Mouse (Mus musculus) gastrocnemius, postnatal 25 days (tissue): ENCODE data around the gene Cnot2. TPM values are rescaled to one million over a fixed set of nuclear protein-coding genes. Genes with fewer than 3 reads are reported as not detected.

ENCODE experiments used
- DNase-seq: peaks from one replicate; pipeline ENCODE4 v3.0.0; 2022
- total RNA-seq, 2 experiments: library from RNA; stranded (reverse); gene quantifications; 1 replicate in 1 of 2; 2 replicates in 1 of 2; pipeline ENCODE4 v1.2.3; 2021

The Cnot2 gene
- total RNA-seq, 2 experiments from 2014 or later: 29.7 to 32.6 TPM

DNA sequence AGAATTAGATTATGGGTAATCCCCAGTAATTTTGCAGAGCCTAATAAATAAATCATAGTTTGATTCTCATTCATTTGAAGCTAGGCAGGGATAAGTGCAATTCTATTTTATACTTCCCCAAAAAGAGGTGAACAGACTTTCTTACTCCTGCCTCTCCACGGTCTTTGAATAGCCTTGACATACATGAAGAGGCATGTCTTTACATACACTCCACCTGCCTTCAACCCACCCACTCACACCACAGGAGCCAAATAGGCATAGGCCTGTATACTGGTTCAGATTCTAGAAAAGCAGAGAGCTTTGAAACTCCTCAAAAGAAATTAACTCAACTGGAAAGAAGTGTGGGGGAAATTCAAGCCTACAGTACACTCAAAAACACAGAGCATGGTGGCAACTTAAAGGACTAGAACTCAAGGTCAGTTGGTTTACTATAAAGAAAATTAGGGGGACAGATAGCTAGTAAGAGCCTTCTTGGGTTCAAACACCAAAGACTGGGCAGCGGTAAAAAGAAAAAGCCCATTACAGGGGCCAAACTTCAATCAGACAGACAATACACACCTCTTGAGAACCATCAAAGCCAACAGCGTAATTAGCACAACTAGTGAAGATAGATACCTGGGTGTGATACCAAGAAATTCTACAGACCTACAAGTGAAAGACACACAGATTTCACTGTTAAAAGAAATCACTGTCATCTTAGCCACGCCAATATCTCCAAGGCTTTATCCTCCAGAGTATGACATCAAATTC is 18.4 kb downstream of the Cnot2 start:
- no peak for DNase-seq

DNA sequence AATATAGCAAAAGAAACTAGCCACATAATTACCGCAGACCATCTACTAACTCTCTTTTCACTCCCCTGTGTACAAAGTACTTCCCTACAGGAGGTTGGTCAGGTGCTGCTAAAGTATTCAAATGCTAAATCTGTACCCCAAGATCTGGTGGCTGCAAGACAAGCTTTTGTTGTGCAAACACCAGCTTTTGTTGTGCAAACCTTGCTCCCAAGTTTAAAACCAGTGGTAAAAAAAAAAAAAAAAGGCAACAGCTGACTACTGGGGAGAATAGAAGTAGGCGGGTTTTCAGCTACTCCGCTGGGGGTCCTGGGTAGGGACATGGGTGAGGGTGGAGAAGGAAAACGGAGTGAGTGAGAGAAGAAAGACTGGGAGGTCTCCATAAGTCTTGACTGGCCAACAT is 19.1 kb downstream of the Cnot2 start:
- DNase-seq: no peak

DNA sequence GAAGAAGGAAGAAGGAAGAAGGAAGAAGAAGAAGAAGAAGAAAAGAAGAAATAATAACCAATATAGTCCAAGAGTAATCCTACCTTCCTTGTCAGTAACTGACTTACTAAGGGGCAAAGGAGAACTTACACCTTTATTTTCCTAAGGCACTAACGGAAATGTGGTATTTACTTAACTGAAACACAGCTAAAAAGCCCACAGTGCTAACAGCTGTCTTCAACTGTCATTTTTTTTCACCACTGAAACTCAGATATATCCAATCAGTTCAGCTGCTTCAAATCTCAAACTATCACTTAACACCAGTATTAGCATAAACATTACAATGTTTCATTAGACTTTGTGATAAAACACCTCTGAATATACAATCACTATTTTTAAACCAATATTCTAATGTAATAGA is 22.1 kb downstream of the Cnot2 start:
- DNase-seq: no peak

DNA sequence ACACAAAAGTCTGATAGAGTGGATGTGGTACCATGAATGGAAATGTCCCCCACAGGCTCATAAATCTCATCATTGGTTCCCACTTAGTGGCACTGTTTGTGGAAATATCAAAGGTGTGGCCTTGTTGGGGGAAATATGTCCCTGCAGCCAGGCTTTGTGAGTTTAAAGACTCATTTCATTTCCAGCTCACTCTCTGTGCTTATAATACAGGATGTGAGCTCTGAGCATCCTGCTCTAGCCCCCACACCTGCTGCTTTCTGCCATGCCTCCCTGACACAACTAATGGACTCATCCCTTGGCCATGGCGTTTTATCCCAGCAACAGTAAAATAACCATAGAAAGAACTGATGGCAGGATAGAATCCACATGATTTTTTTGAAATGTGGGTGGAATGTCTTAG is 24.1 kb downstream of the Cnot2 start:
- DNase-seq: no peak

DNA sequence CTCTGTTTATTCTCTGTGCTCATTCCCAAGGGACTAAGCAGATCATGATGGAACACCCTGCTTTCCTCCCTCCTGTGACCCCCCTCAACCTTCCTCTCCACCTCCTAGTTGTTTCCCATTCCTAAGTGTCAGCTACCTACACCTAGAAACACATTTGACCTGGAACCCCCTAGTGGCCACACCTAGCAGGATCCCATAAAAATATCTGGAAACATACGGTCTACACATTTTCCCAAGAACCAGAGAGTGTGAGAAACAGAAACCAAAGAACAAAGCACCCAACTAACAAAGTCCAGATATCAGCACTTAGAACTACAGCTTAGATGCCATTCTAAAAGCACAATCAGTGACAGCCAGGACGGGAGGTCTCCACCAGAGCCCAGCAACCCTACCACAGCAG is 26.9 kb downstream of the Cnot2 start:
- DNase-seq: no peak

DNA sequence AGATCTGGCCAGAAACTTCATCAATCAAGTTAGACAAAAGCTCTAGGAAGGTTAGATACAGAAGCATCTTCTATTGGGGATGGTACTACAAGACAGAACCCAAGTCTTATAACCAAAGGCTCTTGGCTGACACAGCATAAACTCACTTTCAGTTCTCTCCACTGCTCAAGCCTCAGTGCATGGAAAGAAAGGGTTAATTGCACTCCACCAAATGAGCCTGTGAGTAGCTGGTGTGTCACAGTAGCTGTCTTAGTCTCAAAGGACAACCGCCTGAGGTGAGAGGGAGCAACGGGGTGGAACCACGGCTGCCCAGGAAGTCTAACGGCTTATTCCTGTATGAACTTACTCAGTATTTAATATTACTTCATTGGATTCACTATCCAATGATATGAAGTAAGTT is 33.4 kb downstream of the Cnot2 start:
- no peak for DNase-seq

DNA sequence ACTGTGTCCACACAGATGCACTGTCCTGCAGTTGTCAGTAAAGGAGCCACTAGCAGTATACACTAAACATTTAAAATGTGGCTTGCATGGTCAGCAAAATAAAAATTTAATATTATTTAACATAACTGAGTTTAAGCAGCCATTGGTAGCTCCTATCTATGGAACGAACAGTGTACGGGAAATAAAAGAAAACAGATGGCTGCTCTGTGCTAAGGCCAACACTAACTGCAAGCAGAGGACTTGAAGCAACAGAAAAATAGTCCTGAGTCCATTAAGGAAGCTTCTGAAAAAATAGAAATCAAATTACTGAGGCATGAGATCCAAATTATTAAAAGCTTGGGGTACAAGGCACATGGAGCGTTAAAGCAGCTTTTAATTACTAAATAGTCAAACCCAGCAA is 35.1 kb downstream of the Cnot2 start:
- DNase-seq: no peak

DNA sequence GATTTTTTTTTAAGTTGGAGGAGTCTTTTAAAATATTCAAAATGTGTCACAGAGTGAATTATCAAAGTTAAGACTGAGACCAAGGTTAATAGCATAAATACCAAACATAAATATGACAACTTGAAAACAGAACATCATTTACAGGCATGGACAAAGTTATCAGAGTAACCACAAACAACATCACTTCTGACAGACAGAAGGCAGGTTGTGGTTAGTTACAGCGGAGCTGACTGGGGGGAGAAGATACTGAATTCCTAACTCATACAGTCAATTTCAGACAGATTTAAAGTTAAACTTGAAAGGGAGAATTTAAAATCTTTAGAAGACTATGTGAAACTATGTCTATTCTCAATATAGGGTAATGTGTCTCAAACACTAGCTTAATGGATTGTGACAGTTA is 38.2 kb downstream of the Cnot2 start:
- no peak for DNase-seq

DNA sequence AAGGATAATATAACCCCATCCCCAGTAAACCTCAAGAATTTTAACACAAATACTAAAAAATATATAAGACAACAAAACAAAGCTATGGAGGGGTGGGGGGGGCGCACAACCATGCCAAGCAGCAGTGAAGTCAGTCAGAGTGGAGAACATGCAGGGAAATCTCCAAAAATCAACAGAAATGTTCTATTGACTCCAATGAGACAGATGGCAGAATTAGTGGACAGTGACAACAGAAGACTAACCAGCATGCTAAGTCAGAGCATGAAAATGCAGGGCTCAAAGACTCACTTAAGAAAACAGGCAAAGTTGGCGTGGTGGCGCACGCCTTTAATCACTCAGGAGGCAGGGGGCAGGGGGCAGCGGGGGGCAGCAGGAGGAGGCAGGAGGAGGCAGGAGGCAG is 40.6 kb downstream of the Cnot2 start:
- no peak for DNase-seq

DNA sequence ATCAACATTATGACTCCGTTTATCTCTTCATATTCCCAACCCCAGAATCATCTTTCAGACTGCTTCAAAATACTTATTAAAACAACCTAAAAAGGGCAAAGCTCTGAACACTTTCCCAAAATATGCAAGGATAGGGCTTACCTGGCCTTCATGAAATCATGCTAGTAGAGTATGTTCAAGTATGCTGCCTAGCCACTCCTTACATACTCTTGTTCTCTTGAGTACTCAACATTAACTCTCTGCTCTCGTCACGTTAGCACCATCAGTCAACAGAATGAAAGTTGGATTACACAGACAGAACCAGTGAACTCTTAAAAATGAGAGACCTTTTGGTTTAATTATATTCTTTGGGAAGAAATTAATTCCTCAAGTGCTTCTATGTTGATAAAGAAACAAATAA is 43.8 kb downstream of the Cnot2 start:
- no peak for DNase-seq

DNA sequence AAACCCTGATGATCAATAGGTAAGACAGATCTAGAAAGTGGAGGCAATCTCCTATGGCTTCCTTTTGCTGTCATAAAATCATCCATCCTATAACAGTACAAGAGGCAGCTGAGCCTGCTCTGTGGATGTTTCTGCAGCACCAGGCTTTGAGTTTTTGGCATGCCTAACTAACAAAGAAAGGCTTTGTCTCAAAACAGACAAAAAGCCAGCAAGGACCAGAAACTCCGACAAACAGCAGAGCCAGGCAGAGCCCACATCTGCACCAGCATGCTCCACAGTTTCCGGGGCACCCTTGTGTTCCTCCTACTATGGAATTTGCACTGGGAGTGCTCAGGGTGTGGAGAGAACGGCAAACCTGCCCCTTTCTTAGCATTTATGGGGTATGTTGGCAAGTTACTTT is 47.0 kb downstream of the Cnot2 start:
- no peak for DNase-seq

DNA sequence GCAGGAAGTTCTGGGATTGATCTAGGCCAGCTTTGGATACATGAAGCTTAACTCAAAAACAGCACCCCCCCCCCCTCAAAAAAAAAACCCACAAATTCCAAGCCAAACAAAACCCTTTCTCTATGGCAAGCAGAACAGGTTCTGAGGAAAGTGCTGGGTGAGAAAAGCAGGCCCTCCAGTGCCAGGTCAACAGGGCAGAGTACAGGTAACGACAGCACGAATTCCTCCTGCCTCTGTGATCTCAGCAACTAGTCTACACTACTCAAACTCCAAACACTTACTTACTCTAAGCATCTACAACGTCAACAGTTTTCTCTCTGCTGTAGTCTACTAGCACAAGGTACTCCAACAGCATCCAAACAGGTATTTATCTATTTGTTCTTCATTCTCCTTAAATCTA is 48.8 kb downstream of the Cnot2 start:
- DNase-seq: no peak

DNA sequence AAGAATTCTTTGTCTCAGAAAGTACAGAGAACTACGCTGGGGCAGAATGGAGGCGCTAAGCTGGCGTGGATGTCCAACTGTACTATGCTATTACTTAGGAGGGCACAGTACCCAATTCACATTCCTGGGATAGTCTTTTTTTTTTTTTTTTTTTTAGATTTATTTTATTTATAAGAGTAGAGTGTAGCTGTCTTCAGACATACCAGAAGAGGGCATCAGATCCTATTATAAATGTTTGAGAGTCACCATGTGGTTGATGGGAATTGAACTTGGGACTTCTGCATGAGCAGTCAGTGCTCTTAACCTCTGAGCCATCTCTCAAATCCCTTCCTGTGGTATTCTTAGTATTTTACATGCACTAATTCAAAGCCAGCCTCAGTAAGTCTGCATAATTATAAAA is 50.2 kb downstream of the Cnot2 start:
- no peak for DNase-seq

DNA sequence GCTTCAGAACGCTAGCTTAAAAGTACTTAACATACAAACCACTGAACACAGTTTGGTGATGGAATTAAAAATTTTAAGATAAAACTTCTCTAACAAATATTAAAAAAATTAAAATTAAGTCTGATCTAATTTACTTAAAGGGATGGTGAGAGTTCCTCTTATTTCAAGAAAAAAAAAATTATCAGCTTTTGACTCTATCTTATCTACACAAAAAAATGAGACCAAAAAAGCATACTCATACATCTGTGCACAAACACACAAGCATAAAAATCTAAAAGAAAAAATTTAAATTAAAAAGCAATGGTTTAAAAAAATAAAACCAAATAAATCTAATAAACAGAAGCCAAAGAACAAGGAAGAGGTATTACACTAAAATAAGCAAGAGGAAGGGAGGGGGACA is 61.7 kb downstream of the Cnot2 start:
- DNase-seq: no peak

DNA sequence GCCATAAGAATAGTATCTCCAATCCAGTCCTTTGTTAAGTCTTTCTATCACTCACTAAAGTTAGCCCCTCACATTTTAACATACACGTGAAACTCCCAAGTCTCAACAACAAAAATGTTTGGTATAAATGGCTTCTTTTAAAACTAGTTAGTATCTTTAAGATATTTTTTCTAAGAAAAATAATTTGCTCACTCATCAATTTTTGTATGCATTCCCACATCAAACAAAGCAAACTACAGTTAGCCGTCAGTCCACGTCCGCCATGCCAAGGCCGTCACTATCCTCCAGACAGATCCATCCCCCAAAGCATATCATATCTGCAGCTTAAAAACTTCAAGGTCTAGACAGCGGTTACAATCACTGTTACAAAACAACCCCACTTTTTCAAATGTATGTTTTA is 65.7 kb downstream of the Cnot2 start:
- no peak for DNase-seq

DNA sequence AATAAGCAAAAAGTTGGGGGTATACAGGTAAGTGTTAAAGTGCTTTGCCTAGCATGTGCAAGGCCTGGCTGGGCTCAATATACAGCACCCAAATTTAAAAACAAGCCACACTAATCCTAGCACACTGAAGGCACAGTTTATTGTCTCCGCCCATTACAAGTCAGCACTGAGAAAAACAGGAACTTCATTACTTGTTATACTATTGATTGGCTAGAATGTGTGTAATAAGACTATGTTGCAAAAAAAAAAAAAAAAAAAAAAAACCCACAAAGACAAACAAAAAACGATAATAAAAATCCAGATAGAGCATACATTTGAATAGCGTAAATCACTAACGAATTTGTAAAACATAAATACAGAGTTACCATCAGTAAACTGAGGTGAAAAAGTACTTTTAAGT is 66.2 kb downstream of the Cnot2 start:
- no peak for DNase-seq

DNA sequence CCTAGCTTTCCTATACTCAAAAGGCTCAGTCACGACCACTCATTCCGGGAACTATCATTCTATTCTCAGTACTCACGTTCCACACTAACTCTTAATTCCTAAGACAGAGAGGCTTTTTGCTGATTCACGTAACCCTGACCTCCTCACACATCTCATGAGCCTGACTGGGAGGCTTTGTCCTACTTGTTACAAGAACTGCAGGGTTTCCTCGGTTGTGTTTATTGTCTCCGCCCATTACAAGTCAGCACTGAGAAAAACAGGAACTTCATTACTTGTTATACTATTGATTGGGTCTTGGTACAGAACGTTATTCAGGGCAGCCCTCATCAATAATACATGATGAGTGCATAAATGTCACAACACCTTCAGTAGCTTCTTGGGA is 68.1 kb downstream of the Cnot2 start:
- DNase-seq: no peak

DNA sequence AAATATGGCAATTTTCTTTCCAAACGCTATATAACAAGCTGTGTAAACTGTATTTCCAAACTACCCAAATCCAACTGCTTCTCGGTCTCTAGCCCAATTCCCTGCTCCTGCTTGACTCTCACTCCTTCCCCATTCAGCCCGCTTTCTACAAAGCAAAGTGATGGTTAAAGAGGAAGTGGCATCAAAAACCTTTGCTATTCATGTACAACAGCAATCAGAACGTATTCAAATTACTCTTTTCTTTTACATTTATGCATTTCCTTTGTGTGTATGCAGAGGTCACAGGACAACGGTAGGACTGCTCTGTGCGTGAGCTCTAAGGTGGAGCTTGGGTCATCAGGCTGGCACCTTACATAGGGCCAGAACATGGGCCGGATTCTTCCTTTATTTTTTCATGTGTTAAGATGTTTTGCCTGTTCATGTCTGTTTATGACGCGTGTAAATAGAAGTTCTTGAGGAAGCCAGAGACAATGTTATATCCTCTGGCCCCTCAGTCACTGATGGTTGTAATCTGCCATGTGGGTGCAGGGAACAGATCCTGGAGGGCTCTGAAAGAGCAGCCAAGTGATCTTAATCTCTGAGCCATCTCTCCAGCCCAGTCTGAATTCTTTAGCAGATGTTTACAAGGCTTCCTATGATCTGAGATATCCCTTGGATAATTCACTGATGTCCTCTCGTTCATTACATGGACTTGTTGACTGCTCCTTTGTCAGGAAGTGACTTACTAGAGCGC is 68.6 kb downstream of the Cnot2 start:
- DNase-seq: no peak

DNA sequence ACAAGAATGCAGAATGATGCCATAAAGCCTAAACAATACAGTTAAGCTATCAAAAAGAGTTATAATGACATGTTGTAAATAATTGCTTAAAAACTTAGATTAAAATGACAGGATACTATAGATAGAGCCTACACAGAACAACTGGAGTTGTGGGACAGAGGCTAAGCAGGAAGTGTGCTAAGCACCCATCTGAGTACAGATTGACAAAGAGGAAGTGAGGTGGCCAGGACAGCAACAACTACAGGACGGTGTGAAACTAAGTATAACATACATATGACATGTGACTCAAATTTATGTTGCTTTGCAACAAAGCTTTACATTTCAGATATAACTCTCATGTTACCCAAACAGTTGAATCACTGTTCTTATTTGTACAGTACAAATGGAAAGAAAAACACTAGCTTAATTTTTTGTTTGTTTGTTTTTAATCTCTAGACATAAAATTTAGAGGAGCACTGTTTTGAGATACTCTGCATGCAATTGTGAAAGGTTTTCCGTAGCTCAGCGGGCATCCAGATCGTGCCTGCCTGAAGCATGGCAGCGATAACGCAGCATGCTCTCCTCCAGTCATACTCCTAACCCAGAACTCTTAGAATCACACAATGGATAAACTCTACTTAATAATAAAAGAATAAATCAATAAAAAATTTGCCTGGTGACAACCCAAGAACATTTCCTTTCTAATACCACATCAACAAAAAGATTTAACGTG is 75.9 kb downstream of the Cnot2 start:
- DNase-seq: no peak

DNA sequence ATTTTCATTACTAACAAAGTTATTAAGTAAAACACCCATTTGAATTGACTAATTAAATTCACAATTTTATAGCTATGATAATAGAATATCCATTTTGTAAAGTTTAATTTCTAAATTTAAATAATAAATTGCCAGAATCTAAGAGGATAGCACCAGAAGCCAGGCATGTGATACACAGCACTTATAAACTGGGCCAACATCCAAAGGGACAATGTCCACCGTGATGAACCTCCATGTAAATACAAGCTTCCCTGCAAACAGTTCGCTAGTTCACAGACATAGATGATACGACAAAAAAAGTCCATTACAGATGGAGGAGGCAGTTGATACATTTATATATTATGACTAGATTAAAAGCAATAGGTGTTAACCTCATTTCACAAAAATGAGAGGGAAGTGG is 88.5 kb downstream of the Cnot2 start:
- no peak for DNase-seq

DNA sequence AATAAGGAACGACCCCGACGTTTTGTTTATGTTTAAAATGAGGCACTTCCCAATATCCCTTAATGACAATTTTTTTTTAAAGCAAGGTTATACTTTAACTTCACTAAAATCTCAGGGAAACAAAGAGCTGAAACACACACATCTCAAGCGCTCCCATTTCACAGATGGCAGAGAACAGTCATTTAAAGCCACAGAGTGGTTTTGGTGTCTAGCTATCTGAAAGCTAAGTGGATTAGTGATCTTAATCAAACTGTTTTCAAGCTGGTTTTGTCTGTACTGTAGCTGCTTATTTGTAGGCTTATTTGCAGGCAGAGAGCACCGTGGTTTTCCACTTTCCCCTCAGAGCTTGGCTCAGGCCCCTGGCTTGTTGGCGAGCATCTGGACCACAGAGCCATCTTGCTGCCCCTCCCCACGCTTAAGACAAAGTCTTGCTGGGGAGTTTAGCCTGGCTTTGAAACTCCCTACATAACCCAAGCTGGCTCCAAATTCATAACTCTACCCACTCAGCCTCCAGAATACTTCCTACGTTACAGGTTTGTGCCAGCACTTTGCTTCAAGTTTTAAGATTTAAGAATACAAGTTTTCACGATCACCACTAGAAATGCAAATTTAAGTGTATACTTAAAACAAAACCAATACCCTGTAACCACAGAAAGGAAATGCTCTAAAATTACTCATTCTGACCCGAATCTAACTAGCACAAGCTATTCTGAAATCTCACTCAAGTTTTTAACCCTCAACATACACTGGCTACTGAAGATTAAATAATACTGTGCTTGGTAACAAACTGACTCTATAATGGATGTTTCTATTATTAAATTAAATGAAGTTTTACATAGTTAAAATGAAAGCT is 94.2 kb downstream of the Cnot2 start:
- no peak for DNase-seq

DNA sequence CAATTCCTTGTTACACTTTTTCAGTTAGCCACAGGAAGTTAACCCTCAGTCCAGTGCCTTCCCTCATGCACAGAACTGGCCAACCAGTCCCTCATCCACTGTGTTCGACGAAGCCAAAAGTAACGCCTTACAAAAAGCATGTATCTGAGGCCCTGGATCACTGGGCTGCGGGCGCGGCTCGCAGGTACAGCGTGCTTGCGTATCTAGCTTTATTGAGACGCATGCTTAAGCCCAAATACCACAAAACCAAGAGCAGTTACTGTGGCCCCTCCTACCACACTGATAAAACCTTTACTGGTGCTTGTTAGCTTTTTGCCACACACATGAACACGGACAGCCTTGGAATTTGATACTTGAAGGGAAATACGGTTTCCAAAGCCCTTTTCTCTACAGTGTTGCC is 99.4 kb downstream of the Cnot2 start:
- DNase-seq: no peak

DNA sequence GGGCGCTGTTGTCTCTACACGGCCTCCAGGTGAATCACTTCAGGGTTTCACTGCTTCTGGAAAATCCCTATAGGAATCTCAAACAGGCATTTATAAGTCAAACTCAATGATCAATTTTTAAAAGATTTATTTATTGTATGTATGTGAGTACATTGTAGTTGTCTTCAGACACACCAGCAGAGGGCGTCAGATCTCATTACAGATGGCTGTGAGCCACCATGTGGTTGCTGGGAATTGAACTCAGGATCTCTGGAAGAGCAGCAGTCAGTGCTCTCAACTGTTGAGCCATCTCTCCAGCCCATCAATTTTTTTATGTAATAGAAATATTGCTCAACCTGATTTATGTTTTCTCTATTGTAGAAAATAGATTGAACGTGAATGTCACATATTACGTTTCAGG is 100.3 kb downstream of the Cnot2 start:
- DNase-seq: no peak
